Mouse (Mus musculus) kidney, postnatal 4 days (tissue): ENCODE results near the gene Luc7l3.

Source experiments
- DNase-seq, 2 experiments: peaks; one replicate each; pipeline ENCODE4 v3.0.0; 2021; ENCODE audit warnings: mixed read lengths in 2 of 2

Gene Luc7l3

GRCm38 (mm10) chr11:94321931-94322400, at the start of gene Luc7l3:
Gene Luc7l3 (minus strand): TSS chr11:94321988.
- DNase-seq = peak; percentile 96 to 97

GRCm38 (mm10) chr11:94370809-94371208, 49.0 kb upstream of the Luc7l3 start:
- no peak for DNase-seq

- no peak for DNase-seq
Measured at GRCm38 (mm10) chr11:94369981-94370380, 48.2 kb upstream of the Luc7l3 start.

- DNase-seq = no peak
Measured at GRCm38 (mm10) chr11:94365340-94365739, 43.6 kb upstream of the Luc7l3 start.

- DNase-seq = no peak
Measured at GRCm38 (mm10) chr11:94363690-94364089, 41.9 kb upstream of the Luc7l3 start.

- no peak for DNase-seq
Measured at GRCm38 (mm10) chr11:94362101-94362500, 40.3 kb upstream of the Luc7l3 start.

- no peak for DNase-seq
Measured at GRCm38 (mm10) chr11:94361166-94361870, 39.5 kb upstream of the Luc7l3 start.

GRCm38 (mm10) chr11:94359168-94359567, 37.4 kb upstream of the Luc7l3 start:
- DNase-seq = no peak

- no peak for DNase-seq
Measured at GRCm38 (mm10) chr11:94355521-94356217, 33.9 kb upstream of the Luc7l3 start.

- no peak for DNase-seq
Measured at GRCm38 (mm10) chr11:94351094-94351493, 29.3 kb upstream of the Luc7l3 start.

- DNase-seq = no peak
Measured at GRCm38 (mm10) chr11:94350337-94350736, 28.5 kb upstream of the Luc7l3 start.

GRCm38 (mm10) chr11:94349839-94350238, 28.1 kb upstream of the Luc7l3 start:
- DNase-seq = no peak

- no peak for DNase-seq
Measured at GRCm38 (mm10) chr11:94347063-94347575, 25.3 kb upstream of the Luc7l3 start.

GRCm38 (mm10) chr11:94346611-94347010, 24.8 kb upstream of the Luc7l3 start:
- peak in 1 of 2 experiments; percentile 40 for DNase-seq

- DNase-seq = no peak
Measured at GRCm38 (mm10) chr11:94345926-94346325, 24.1 kb upstream of the Luc7l3 start.

- no peak for DNase-seq
Measured at GRCm38 (mm10) chr11:94344470-94344869, 22.7 kb upstream of the Luc7l3 start.

GRCm38 (mm10) chr11:94343955-94344358, 22.2 kb upstream of the Luc7l3 start:
- no peak for DNase-seq

GRCm38 (mm10) chr11:94342114-94342905, 20.5 kb upstream of the Luc7l3 start:
- DNase-seq = no peak

GRCm38 (mm10) chr11:94340948-94341933, 19.5 kb upstream of the Luc7l3 start:
- DNase-seq = peak in 1 of 2 experiments; percentile 42

GRCm38 (mm10) chr11:94339732-94340585, 18.2 kb upstream of the Luc7l3 start:
- DNase-seq = peak; percentile 55 to 75

- no peak for DNase-seq
Measured at GRCm38 (mm10) chr11:94338347-94338746, 16.6 kb upstream of the Luc7l3 start.
